Mouse (Mus musculus) thymus, postnatal 25 days (tissue): ENCODE data around the gene Adcy3.
"Not testable (repeated sequence)": the region's sequence is repeated elsewhere in the genome, so short reads cannot be mapped to it uniquely, and the experiment has no call there.

Source experiments
- DNase-seq: peaks from one replicate; pipeline ENCODE4 v3.0.0; 2022

The Adcy3 gene

DNA sequence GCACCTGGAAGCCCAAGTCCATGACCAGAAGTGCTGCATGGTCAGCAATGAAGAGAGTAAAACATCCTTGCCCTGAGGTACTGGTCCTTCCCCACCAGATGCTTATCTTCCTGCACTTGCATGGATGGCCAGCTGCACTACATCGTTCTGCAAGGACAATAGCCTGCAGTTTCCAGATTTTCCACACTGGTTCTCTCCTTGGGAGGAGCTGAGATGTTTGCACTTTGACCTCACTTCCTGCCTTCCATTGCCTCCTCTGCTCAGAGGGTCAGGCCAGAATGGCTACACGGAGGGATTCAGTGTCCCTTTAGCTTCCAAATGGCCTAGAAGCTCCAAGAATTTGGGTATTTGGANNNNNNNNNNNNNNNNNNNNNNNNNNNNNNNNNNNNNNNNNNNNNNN, 51.7 kb downstream of the Adcy3 start:
- no peak for DNase-seq

DNA sequence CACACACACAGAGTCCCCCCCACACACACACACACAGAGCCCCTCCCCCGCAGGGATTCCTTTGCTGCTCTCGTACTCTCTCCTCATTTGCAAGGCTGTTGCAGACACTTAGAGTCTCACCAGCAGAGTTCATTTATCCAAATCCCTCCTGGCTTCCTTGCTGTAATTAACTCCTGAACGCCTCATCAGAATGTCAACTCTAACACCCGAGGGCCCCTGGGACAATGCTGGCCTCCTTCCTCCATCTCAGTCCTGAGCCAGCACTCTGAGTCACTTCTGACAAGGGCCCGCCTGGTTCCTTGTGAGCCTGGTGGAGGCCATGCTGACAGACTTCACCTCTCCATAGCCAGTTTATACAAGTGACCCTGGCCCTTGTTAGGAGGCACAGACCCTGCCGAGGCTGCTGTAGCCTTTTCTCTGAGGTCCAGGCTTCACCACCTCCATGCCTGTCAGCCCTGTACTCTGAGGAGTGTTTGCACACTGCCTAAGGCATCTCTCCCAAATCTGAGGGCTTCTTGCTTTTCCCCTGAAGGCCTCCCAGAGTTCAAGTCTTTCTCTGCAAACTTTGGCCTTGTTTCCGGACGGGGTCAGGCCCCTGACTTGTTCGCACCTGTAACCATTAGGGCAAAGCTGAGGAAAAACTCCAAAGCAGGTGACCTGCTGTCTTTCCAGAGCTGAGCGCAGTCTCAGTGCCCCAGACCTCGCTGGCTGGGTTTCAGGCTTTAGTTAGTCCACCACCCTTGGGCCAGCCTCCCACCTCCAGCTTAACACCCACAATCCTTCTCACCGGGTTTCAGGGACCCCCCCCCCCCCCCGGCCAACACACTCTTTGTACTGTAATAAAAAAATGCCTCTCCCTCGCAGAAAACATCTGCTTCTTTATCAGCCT, 55.5 kb downstream of the Adcy3 start:
- DNase-seq = peak; percentile 14

DNA sequence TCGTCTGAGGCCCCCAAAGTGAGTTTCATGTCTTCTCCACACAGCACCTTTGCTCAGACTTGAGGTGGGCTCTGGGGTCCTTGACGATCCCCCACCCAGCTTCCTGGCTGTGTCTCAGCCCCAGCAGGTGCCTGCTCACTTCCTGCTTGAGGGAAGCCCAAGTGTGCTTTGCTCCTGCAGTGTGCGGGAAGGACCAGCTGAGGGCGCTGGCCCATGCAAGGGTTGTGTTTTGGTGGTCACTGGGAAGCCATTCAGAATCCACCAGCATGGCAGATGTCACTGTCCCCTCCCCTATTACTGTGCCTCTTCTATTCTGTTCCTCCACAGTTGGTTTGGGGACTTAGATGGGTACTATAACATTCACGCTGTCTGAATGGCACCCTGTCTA, 56.2 kb downstream of the Adcy3 start:
- peak; percentile 63 for DNase-seq

DNA sequence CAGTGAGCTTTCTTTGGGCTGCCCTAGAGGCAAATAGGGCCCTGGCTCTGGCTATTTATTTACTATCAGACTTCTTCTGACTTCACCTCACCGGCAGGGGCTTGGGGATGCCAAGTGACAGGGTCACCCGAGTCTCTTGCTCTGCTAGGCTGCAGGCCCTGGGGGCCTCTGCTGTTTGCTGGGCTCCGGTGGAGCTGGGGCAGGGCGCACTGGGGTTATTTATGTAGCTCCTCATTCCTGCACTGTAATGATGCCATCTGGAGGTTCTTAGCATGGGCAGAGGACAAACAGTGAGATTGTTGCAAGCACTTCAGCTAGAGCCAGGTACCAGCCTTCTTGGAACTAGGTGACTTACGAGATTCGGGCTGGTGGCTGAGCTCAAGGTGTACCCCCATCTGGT, 59.6 kb downstream of the Adcy3 start:
- no peak for DNase-seq

DNA sequence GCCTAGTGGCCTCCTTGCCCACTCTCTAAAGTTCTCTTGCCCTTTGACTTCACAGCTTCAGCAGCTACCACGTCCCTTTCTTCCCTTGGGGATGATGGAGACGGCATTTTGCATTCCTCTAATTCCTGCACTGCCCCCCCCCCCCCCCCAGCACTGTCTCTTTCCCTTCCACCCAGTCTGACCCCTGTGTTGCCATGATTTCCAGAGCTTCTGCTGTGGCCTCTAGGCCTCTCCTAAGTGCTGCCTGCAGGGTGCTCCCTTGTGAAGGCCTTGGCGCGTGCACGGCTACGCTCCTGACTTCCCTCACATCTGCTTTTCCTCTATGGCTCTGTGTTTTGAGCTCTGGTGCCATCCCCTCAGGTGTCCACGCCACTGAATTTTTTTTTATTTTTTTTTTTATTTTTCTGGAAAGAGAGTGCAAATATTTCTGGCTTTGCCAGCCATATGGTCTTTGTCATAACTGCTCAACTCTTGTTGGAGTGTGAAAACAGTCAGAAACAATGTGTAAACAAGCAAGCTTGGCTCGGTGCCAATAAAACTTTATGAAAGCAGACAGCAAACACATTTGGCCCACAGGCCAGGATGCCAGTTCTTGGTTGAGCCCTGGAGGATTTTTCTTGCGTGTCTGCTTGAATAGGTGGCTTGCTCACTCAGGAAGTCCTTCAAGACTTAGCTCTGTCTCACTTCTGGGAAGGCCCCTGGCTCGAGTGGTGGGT, 60.3 kb downstream of the Adcy3 start:
- DNase-seq = no peak

DNA sequence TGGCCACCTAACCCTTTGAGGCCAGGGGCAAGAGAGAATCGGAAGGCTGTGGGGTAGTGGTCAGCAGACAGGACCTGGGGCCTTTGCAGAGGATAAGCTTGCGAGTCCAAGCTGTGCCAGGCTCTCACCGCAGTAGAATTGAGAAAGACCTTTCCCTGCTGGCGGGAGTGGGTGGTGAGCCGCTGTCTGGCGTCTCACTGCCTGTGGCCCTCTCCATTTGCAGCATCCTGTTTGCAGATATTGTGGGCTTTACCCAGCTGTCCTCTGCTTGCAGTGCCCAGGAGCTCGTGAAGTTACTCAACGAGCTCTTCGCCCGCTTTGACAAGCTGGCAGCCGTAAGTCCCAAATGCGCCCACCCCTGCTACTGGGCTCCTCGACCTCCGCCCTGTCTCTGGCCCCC, 61.7 kb downstream of the Adcy3 start:
- no peak for DNase-seq

DNA sequence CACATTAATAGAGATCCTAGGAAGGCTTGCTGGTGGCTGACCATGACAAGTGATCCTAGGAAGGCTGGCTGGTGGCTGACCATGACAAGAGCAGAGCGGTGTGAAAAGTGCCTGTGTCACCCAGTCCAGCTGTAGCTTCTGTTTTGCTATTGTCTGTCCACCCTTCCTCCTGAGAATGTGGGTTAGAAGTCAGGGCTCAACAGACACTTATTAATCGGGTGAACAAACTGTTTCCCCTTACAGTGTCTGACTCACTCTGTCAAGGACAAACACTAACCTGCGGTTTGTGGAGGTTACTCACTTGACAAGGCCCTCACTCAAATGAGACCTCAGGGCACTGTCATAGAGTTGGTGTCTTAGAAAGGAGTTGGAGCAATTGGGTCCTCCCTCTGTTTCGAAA, 65.8 kb downstream of the Adcy3 start:
- no peak for DNase-seq

DNA sequence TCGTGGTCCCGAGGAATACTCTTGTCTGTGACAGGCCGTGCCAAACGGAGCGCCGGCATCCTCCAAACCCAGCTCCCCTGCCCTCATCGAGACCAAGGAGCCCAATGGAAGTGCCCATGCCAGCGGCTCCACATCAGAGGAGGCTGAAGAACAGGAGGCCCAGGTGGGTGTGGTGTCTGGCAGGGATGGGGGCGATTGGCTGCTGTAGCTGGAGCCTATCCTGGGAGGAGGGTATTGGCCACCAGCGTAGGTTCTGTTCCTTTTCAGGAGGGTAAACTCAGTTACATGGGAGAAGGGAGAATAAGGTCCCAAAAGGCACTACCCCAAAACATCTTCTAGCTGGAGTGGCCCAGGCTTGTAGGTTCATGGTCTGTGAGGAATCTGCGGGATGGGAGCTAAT, 66.4 kb downstream of the Adcy3 start:
- DNase-seq = no peak

DNA sequence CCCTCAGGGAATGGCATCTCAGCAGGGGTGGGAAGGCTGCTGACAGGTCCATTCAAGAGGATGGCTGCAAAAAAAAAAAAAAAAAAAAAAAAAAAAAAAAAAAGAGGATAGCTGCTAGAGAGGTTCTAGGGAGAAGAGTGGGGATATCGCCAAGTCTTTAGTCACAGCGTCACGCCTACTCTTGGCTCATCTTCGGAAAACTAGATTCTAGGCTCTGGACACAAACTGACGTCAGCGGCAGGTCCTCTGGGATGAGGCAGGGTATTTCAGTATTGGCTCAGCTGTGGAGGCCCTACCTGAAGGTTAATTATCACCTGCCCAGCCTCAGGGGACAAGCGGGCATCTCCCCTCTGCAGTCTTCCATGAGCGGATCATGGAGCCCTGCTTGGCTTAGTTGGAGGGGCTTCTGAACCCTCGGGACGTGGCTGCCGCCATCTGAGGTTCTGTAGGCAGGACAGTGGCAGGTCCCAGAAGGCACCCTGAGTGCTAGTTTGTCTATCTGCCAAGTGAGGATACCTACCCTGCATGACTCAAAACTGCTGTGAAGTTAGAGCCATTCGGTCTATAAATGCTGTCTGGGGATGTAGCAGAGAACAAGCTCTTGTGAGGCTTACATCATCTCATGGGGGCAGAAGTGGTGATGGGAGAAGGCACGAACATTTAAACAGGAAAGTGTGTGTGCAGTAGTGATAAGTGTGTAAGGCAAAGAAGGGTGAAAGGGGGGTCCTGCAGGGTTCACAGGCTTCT, 68.7 kb downstream of the Adcy3 start:
- DNase-seq = no peak

DNA sequence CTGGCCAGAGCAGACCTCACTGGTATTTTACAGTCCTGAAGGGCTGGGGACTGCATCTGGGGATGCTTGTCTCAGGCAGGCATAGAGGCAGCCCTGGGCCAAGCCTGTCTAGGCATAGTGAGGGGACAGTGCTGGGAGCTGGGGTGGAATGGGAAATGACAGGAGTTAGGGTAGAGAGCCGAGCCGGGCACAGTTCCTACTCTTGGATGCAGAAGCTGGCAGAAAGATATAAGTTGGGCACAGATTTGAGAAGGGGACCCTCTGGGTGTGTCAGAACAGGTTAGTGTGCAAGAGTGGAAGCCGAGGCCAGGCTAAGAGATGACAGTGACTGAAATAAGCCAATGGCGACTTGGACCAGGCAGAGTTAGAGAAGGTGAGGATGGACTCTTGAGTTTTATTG, 69.3 kb downstream of the Adcy3 start:
- DNase-seq = no peak

DNA sequence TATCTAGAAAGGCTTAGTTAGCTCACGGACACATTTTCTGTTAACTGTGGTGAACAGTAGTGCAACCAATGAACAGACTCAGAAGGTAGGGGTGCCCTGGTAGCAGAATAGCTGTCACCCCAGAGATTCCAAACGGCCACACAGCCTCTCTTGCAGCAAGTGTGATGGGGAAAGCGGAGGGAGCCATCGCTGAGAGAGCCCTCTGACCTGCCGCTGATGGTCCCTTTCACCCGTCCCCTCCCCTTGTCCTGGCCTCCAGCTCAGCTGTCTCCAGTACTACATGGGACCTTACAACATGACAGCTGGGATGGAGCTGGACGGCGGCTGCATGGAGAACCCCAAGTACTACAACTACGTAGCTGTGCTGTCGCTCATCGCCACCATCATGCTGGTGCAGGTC, 73.2 kb downstream of the Adcy3 start:
- DNase-seq = no peak

DNA sequence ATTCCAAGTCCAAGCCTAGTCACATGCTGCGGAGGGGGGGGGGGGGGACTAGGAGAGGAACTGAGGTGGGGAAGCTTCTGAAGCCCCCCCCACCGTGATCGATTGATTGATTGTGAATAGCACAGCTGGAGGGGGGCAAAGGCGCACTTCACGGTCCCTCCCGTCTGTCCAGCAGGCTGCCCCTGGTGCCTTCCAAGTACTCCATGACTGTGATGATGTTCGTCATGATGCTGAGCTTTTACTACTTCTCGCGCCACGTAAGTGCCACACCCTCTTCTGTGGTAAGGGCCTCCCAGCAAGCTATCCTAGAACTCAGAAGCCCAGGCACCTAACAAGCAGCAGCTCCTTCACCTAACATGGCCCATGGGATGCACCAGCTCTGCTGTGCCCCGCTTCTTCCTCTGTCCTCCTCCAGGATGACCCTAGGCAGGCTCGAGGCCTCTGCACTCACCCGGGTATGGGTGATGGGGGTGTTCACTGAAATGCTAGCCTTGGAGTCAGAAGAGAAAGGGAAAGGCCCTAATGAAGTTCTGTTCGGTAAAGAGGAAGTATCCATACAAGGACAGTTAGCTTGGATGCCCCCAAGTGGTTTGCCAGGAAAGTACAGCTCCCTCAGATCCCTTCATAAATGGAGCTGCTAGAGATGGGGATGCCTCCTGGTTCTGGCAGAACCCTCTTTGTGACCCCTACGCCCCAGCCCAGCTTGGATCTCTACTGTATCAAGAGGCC, 75.7 kb downstream of the Adcy3 start:
- DNase-seq = peak; percentile 49

DNA sequence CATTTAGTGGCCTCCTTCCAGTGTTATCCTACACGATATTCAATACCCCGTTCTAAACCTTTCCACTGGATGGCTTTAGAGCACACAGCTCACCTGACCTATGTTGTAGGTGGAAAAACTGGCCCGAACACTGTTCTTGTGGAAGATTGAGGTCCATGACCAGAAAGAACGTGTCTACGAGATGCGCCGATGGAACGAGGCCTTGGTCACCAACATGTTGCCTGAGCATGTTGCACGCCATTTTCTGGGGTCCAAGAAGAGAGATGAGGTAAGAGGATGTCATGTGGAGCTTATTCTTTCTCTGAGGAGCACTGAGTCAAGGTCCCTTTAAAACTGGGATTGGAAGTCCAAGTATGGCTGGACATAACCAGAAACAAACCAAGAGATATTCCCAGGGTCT, 76.3 kb downstream of the Adcy3 start:
- DNase-seq = no peak

DNA sequence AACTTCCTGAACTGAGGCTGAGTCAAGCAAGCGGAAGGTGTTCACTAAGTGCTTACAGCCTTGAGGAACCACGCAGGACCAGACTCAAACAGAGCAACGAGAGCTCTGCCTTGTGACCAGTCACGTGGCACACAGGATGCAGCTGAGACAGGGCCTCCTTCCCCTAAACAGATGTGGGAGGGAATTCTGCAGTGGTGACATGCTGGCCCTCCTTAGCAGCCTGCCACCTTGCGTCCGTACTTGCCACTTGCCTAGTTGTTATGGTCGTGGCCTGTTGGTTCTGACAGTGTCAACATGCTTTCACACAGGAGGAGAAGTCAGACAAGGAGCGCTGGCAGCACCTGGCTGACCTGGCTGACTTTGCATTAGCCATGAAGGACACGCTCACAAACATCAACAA, 78.3 kb downstream of the Adcy3 start:
- no peak for DNase-seq

DNA sequence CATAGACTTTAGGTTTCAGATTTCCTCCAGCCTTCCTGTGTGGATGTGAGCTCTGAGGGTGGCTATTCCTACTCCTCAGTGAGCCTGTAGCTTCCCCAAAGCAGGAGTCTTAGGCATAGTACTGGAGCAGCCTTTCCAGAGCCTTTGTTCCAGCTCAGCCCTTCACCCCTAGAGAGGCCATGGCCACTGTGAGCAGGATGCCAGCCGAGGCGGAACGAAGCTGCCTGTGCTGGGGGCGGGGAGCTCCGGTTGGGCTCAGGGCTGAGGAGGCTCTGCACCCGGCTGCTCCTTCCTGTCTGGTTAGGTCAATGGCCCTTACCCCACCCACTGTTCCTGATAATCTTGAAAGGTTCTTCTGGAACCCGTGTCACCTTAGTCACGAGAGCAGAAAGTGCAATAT, 80.0 kb downstream of the Adcy3 start:
- DNase-seq = no peak

DNA sequence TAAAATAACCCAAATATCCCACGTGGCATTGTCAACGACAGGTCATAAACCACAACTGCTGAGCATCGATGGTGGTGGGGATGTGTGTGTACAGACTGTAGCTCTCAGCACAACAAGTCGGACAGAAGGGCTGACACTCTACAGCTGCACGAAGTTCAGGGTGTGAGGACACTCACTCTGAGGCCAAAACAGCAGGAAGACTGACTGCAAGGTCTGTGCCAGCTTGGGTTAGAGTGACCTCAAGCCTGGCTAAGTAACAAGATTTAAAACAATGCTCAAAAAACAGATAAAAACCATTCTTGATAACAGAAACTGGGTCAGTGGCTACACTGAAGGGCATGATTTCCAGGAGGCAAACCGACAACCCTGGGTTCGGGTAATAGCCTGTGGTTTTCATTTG, 97.3 kb downstream of the Adcy3 start:
- DNase-seq = no peak

DNA sequence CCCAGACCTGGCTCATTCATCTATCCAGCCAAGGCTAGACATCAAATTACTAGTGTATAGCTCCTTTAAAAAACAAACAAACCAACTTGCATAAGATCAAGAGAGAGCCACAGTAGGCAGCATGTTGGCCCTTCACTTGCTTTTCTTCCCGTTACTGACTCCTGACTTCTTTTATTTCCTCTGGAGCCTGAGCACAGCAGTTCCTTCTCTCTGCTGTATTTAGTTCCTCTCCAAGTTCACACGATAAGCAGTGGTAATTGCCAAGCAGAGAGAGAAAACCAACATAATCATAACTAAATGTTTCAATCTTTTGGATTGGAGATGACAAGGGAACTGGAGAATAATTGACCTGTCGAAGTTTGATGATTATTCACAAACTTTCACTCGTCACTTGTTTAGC, 99.9 kb downstream of the Adcy3 start:
- DNase-seq = no peak

DNA sequence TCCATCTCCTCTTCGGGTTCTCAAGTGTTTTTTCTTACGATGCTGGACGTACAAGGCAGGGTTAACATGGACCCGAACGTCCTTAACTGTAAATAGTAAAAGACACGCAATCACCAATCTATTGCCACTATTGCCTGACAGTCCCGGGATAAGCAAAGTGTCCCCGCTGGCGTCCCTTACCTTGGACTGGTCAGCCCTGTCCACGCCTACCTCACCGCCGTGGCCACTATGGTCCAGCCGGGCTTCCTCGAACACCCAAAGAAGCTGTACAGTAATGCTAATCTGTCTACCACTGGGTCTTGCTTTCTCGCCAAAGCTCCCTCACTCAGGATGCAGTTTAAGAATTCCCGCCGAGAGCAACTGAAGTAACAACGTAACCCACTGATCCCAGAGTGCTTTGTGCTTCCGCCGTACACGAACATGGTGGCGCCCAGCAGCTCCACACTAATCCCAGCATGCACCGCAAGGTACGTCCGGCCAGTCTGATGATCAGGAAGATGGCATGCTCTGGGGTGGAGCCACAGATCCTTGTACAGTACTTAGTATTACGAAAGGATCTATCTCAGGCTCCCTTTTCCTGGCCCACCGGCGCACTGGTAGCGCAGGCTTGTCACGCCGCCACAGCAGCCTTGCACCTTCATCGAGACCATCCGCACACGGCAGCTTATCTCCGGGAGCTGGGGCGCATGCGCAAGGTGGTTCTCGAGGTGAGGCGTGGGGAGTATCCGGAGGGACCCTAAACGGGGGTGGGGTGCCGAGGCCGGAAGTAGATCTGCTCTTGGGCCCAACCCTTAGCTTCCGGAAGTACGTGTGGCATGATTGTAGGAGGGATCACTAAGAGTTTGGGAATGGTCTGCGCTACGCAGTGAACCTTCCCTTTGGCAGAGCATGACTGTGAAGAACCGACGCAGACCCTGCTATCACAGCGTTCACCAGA, 100.9 kb downstream of the Adcy3 start, which contains the start of the genes Ptrhd1 and Cenpo:
TSS of gene Ptrhd1 (plus strand) at position 456 of the 937 bp plus-strand sequence.
TSS of gene Cenpo (minus strand) at position 723 of the 937 bp plus-strand sequence.
- peak; percentile 95 for DNase-seq

DNA sequence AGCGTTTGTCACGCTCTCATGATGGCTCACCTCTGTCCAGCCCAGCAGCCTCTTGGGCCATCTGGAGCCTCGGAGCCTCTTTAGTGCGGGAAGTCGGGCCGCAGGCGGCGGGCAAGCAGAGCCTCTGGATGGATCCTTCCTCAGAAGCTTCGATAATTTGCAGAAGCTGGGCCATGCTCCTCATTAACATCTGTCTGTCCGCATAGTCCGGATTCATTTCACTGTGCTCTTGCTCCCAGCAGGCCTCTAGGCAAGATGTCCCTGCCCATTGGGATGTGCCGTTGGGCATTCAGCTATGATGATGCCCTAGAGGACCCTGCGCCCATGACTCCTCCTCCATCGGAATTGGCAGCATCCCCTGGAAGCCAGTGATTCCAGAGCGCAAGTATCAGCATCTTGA, 104.6 kb downstream of the Adcy3 start:
- no peak for DNase-seq

DNA sequence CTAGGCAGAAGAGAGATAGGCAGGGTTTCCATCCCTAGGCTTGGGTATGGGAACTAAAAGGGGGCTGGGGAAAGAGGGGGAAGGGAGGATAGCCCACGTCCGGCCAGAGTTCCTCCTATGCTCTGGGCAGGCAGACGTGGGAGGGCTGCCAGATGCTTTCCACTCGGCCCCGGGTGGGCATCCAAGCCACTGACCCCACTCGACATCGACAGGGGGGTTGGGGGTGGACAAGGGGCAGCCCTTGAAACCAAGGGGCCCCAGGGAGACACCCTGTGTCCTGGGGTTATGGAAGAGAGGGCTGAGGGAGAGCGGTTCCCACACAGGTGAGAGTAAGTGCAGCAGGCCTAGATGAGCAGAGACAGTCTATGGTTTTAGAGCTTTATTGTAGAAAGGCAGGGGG, 107.4 kb downstream of the Adcy3 start:
- DNase-seq = not testable (repeated sequence)

DNA sequence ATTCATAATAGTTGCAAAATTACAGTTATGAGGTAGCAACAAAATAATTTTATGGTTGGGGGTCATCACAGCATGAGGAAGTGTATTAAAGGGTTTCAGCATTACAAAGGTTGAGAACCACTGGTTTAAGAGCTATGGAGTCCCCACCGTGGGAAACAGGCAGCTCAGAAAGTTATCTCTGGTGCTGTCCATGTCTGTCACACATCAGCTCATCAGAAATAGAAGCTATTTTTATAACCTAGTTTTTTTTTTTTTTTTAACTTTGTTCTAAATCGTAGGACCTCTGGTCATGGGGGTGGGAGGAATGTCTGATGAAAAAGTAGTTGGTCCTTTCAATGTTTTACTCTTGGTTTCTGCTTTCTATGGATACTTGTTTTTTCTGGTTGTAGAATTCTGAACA, 110.9 kb downstream of the Adcy3 start:
- no peak for DNase-seq

DNA sequence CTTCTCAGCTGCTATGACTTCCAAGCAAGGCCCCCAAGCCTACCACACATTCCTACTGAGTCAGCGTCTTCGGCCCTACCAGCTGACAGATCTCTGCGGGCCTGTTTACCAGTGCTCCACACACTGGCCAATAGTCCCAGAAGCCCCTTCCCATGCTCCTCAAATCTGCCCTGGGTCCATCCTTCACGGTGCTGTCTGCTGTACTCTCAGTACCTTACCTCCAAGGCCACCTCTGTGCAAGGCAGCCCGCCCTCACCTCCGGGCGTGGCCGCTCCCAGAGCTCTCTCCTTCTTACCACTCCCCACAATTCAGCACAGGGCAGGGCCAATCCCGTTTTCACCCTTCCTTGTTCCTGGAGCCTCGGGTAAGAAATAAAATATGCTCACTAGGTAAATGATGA, 112.8 kb downstream of the Adcy3 start:
- DNase-seq = no peak
